Mouse (Mus musculus) forebrain, embryonic 16.5 days (tissue): ENCODE data around the gene E330021D16Rik. TPM values are rescaled to one million over a fixed set of nuclear protein-coding genes. Genes with fewer than 3 reads are reported as not detected.
A peak's percentile ranks its signal among the peaks of the same experiment; 100 is the strongest.

Experiments used
- ATAC-seq: fragments of 200-750 bp; cut with Nextera tagmentation; 2 replicates; pipeline ENCODE4 v1.8.0; 2017; ENCODE audit warnings: mild to moderate bottlenecking, moderate library complexity
- H3K27ac ChIP-seq: fragments of 300-500 bp; sonication (generic); 2 replicates; pipeline ENCODE4 v1.5.1; 2014; ENCODE audit warnings: low read length, control low read depth
- H3K27me3 ChIP-seq: fragments of 300-500 bp; sonication (generic); replicated peaks from 2 replicates; pipeline ENCODE4 v1.6.1; 2014; ENCODE audit warnings: low read length; ENCODE audit not compliant: control insufficient read depth, insufficient read depth
- H3K36me3 ChIP-seq: fragments of 300-500 bp; sonication (generic); 2 replicates; pipeline ENCODE4 v1.6.1; 2014; ENCODE audit not compliant: control insufficient read depth, insufficient read depth
- H3K4me1 ChIP-seq: fragments of 300-500 bp; sonication (generic); replicated peaks from 2 replicates; pipeline ENCODE4 v1.6.1; 2014; ENCODE audit warnings: low read length; ENCODE audit not compliant: control insufficient read depth, insufficient read depth
- H3K4me2 ChIP-seq: fragments of 300-500 bp; sonication (generic); 2 replicates; pipeline ENCODE4 v1.6.1; 2014; ENCODE audit warnings: mild to moderate bottlenecking, low read length, control low read depth
- H3K4me3 ChIP-seq: fragments of 300-500 bp; sonication (generic); replicated peaks from 2 replicates; pipeline ENCODE4 v1.5.1; 2014; ENCODE audit warnings: mild to moderate bottlenecking, low read length, control low read depth
- H3K9ac ChIP-seq: fragments of 300-500 bp; sonication (generic); replicated peaks from 2 replicates; pipeline ENCODE4 v1.6.1; 2014; ENCODE audit warnings: low read depth, low read length, control low read depth
- H3K9me3 ChIP-seq: fragments of 300-500 bp; sonication (generic); 2 replicates; pipeline ENCODE4 v1.6.1; 2016; ENCODE audit warnings: low read length; ENCODE audit not compliant: control insufficient read depth
- WGBS: fragments of 180-500 bp; shearing (Covaris S2); extraction: QIAGEN DNeasy Blood & Tissue Kit; methylation state at CpG from one replicate; pipeline ENCODE4 v1.1.7; 2014; 5-methylcytosine and 5-hydroxymethylcytosine counted together
- polyA plus RNA-seq: library from polyadenylated mRNA; unstranded; fragments of >200 nt; fragmentation: Nextera tagmentation; extraction: Ambion mirVana; gene quantifications from 2 replicates; pipeline ENCODE4 v1.2.1, GENCODE M21; 2015

E330021D16Rik gene
- polyA plus RNA-seq, 1 experiment from 2014 or later, result not detected

GRCm38 (mm10) chr6:136353399-136354184 is 61.8 kb downstream of the E330021D16Rik start:
- 41% methylated on average over 11 of the region's 11 CpGs for WGBS
- H3K27ac ChIP-seq, result peak overlapping the region; percentile 27; the same call in 1 of the 2 replicates
- H3K4me2 ChIP-seq, result no peak overlapping the region
- H3K36me3 ChIP-seq, result no peaks in the 10 kb centered on the region
- H3K27me3 ChIP-seq, result no peaks in the 10 kb centered on the region
- peak; percentile 75 for ATAC-seq
- 0 out of 2 replicates have a peak, but pooled peaks cover 3% of the 10 kb centered on the region for H3K4me1 ChIP-seq
- H3K4me3 ChIP-seq, result no peak overlapping the region
- H3K9ac ChIP-seq, result no peak overlapping the region
- H3K9me3 ChIP-seq, result no peaks in the 10 kb centered on the region

Other genes with a start within 250 kb of the E330021D16Rik start
- gene Grin2b, start 242.1 kb downstream of the E330021D16Rik start, polyA plus RNA-seq, result 77.0 and 114 TPM in 2 replicates
- gene Gm8994, start 88.0 kb downstream of the E330021D16Rik start, polyA plus RNA-seq, result not detected in 2 replicates
- gene Atf7ip, start 90.6 kb upstream of the E330021D16Rik start, polyA plus RNA-seq, result 49.2 and 50.9 TPM in 2 replicates
- 0.46 and 0.75 TPM in 2 replicates for gene Plbd1, start 246.4 kb upstream of the E330021D16Rik start, polyA plus RNA-seq